Mouse (Mus musculus) embryonic stem cell, embryonic (primary cell): ENCODE measurements around the gene Sh3bp5l.
"Not testable (repeated sequence)": the region's sequence is repeated elsewhere in the genome, so short reads cannot be mapped to it uniquely, and the experiment has no call there.

ENCODE experiments used
- CTCF ChIA-PET, 4 experiments: fragments of 300-600 bp in 2 of 4; fragments of 350-600 bp in 2 of 4; sonication (Branson Sonifier 250); formaldehyde crosslinking; loops; one replicate each; lab custom pipeline; 2022; ENCODE audit warnings: inconsistent platforms in 2 of 4; lab: Charles Lee
- POLR2A ChIA-PET, 4 experiments: fragments of 300-600 bp in 2 of 4; fragments of 350-600 bp in 2 of 4; sonication (Branson Sonifier 250); formaldehyde crosslinking; loops; one replicate each; lab custom pipeline; 2022; ENCODE audit warnings: antibody characterized with exemption in 4 of 4, inconsistent platforms in 1 of 4; lab: Charles Lee

Gene Sh3bp5l

DNA sequence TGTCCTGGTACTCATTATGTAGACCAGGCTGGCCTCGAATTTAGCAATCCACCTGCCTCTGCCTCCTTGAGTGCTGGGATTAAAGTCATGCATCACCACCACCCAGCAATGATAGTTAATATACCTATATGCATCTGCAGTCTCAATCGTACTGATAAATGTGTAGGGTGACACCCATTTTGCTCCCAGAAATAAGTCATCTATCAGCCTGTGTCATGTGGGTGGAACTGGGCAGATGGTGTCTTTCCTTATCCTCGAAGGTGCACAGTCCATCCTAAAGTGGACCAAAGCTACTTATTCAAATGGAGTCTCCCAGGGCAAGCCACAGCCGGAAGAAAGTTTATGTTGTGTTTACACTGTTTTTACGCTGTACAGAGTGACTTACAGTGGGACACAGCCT, 20.7 kb downstream of the Sh3bp5l start:
- CTCF ChIA-PET, result no interaction called here
- POLR2A ChIA-PET, result interaction anchor here in 1 of 4 experiments (0.7 to 1.1 kb wide), 4 partner anchors 16 to 216 kb away, joined by 3 to 4 read pairs (median 3); partner anchors contain the start of genes Sh3bp5l and Zfp672

DNA sequence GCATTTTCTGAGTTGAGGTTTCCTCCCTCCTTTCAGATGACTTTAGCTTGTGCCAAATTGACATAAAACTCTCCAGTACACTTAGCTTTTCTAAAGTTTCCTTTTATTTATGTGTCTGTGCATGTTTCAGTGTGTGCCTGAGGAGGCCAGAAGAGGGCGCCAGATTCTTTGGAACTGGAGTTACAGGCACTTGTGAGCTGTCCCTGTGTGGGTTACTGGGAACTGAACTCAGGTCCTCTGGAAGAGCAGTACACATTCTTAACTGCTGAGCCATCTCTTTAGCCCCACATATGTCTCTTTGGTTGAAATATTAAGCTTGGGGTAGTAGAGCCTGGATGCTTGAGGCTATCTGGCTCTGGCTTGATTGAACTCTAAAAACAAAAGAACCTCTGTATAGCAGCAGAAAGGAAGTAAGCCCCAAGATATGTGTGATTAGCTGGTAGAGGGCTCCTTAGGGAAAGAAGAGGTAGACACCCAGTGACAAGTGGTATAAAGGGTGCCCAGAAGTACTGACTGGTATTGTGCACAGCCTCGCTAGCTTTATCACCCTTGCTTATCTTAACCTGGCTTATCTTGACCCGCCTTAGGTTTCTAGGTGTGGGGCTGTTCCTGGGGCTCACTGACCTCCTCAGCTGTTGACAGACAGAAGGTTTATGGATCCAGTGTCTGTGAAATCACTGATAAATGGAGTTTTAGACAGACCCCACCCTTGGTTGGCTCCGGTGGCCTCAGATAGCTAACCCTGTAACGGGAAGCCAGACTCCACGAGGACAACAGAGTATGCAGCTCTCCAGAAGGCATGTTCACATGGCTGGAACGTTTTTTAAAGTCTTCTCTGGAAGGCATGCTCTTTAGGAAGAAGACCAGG, 22.4 kb downstream of the Sh3bp5l start:
- ChIA-PET CTCF (interaction anchor here (0.5 to 2.2 kb wide), 58 partner anchors 9 to 739 kb away, joined by 3 to 14 read pairs (median 3); partner anchors contain the start of gene Trim58 (in 3 of the 4)), POLR2A (interaction anchor here in 3 of 4 experiments (0.5 to 1.1 kb wide), 6 partner anchors 11 to 650 kb away, joined by 3 to 6 read pairs (median 4); partner anchors contain the start of genes Sh3bp5l (in 1 of the 3) and Zfp672 (in 1 of the 3))

DNA sequence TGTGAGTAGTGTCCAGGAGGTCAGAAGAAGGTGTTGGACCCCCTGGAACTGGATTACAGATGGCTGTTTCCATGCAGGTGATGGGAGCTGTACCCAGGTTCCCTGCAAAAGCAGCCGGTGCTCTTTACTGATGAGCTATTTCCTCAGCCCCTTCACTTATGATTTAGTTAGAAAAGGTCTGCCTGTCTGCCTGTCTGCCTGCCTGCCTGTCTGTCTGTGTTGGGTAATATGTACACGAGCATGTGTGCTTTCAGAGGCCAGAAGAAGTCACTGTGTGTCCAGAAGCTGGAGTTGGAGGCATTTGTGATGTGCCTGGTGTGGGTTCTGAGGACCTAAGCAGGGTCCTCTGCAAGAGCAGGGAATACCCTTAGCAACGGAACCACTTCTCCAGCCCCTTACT, 23.2 kb downstream of the Sh3bp5l start:
- CTCF ChIA-PET, result interaction anchor here (0.6 to 2.2 kb wide), 17 partner anchors 12 to 738 kb away, joined by 3 to 14 read pairs (median 3); no protein-coding TSS in a partner anchor
- POLR2A ChIA-PET, result no interaction called here

DNA sequence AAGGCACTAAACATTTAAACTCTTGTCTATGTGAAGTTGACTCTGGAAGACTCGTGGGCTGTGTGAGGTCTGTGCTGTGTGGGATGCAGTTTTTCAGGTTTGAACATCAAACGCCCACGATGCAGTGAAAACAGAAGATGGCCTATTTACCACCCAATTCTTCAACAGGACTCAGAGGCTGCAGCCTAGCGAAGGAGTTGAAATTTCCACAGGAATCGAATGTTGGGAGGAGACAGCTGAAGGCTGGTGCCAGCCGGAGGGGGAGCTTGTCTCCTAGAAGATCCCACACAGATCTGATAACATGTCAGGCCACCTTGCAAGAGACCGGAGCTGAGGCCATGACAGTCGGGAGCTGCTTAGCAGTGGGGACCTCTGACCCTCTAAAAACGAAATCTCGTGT, 24.0 kb downstream of the Sh3bp5l start:
- ChIA-PET POLR2A (interaction anchor here in 2 of 4 experiments (0.6 to 0.8 kb wide), 2 partner anchors 25 to 290 kb away, joined by 4 read pairs; no protein-coding TSS in a partner anchor), CTCF (interaction anchor here in 2 of 4 experiments (0.7 to 1.0 kb wide), 2 partner anchors 116 kb away, joined by 3 to 6 read pairs; no protein-coding TSS in a partner anchor)

DNA sequence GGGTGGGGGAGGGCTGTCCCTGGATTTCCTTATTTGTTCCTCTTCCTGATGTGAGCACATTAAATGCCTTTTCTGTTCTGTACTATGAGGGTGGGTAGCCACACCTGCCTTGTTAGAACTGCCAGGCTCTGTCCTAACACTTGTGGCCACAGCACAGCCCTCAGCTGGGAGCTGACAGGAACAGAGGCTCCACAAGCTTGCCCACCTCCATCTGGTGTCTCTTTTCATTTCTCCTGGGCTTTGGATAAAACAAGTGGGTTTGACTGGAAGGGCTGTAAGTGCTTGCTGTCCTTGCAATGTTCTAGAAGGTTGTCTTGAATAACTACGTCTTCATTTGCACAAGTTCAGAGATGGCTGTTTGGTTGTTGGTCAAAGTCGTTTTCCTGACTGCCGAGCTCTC, 24.4 kb downstream of the Sh3bp5l start:
- ChIA-PET CTCF (interaction anchor here in 2 of 4 experiments (0.7 to 1.0 kb wide), 2 partner anchors 116 kb away, joined by 3 to 6 read pairs; no protein-coding TSS in a partner anchor), POLR2A (interaction anchor here in 1 of 4 experiments (0.8 kb wide), 1 partner anchor 290 kb away, joined by 4 read pairs; no protein-coding TSS in a partner anchor)

DNA sequence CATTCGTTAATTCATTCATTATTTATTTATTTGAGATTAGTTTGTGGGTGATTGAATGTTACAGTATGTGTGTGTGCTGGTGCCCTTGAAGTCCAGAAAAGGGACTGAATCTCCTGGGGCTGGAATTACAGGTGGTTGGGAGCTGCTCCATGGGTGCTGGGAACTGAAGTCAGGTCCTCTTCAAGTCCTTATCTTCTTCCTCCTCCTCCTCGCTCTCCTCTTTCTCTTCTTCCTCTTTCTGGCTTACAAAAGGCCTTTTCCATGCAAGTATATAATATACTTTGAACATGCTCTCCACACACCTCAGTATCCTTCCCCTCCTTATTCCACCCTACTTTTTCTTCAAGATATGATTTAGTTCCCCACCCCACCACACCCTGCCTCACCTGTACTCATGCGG, 26.5 kb downstream of the Sh3bp5l start:
- CTCF ChIA-PET, result interaction anchor here in 1 of 4 experiments (0.6 kb wide), 1 partner anchor 1755 kb away, joined by 3 read pairs; no protein-coding TSS in a partner anchor
- POLR2A ChIA-PET, result interaction anchor here in 1 of 4 experiments (1.6 kb wide), 1 partner anchor 118 kb away, joined by 3 read pairs; no protein-coding TSS in a partner anchor

DNA sequence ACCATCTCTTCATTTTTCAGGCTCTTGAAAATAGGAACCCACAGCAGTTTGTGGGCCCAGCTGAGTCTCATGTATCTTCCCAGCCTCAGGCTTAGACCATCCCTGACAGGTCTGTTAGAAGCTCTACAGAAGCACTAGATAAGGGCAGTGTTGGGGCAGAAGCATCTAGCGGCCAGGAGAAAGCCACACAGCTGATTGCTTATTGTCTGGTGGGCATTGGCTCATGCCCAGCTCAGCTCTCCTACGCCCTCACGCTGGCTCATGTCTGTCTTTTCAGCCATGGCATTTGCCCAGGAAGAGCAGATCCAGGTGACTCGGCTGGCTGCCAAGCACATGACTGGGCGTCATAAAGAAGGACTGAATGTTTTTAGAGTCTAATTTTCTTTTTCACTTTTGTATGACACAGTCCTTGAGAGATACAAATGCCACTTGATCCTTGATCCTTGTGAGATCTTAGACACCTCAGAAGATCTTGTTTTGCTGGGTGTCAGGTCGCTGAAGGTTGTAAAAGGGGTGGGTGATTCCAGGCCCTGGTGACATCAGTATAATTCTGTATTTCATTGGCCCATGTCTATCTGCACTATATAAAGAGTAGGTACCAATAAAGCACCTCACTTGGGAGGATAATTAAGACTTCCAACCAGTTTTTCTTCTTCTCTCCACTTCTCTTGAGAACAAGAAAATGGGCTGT, 27.5 kb downstream of the Sh3bp5l start:
- POLR2A ChIA-PET, result interaction anchor here in 1 of 4 experiments (0.6 to 1.2 kb wide), 4 partner anchors 10 to 48 kb away, joined by 3 read pairs; partner anchors contain the start of genes Sh3bp5l and Zfp672
- CTCF ChIA-PET, result interaction anchor here in 2 of 4 experiments (0.6 kb wide), 2 partner anchors 15 to 1754 kb away, joined by 3 read pairs; no protein-coding TSS in a partner anchor

DNA sequence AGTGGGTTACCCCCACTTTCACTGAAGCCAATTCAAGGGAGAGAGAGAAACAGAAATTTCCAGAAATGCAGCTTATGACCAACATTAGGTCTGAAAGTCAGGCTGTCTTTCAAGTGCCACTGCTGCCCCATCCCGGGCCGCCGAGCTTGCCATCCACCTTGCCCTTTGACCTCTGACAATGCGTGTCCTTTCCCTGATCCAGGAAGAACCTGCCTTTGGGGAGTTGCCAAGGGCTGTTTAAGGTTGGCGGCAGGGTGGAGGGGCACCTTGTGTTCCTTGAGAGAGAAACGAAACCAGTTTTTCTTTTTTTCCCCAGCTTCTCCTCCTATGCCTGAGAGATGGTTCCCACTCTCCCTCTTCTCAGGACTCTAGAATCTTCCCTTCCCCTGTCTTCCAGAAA, 32.0 kb downstream of the Sh3bp5l start:
- CTCF ChIA-PET, result interaction anchor here in 2 of 4 experiments (0.5 to 1.1 kb wide), 3 partner anchors 9 to 161 kb away, joined by 3 read pairs; no protein-coding TSS in a partner anchor
- POLR2A ChIA-PET, result not testable (repeated sequence)

DNA sequence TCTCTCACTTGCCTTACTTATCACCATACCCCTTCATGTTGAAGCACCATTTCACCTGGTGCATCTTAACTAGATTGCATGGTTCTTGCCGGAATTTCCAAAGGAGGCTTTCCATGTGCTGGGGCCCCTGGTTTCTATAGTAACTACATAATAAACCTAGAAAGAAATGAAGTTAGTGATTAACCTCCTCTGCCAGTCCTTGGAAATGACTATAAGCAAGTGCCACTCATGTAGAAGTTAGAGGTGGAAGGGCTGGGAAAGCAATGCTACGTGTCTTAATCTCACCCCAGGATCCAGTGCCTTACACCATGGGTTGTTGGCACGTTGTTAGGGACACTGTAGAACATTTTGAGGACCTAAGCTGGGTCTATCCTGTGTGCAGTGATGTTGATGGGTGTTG, 33.9 kb downstream of the Sh3bp5l start:
- CTCF ChIA-PET, result interaction anchor here in 1 of 4 experiments (1.0 kb wide), 1 partner anchor 12 kb away, joined by 3 read pairs; no protein-coding TSS in a partner anchor
- POLR2A ChIA-PET, result no interaction called here

DNA sequence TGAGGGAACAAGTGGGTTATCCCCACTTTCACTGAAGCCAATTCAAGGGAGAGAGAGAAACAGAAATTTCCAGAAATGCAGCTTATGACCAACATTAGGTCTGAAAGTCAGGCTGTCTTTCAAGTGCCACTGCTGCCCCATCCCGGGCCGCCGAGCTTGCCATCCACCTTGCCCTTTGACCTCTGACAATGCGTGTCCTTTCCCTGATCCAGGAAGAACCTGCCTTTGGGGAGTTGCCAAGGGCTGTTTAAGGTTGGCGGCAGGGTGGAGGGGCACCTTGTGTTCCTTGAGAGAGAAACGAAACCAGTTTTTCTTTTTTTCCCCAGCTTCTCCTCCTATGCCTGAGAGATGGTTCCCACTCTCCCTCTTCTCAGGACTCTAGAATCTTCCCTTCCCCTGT, 35.7 kb downstream of the Sh3bp5l start:
- POLR2A ChIA-PET, CTCF ChIA-PET: not testable (repeated sequence)

DNA sequence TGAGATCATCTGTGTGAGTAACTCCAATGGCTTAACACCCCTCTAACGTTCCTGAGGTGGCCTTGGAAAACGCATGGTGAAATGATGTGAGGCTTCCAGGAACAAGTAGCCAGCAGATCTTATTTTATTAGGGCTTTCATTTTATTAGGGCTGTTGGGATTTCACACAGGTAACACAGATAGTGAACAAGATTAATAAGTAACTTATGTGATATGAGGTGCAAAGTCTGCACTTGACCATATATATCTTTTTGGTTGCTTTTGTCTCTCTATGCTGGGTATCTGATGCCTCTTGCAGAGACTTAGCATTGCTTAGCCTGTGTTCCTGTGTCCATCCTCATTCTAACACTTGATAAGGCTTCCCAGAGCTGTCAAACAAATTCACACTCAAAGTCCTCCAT, 46.7 kb downstream of the Sh3bp5l start:
- POLR2A ChIA-PET, result interaction anchor here in 1 of 4 experiments (0.6 kb wide), 1 partner anchor 364 kb away, joined by 3 read pairs; no protein-coding TSS in a partner anchor
- CTCF ChIA-PET, result no interaction called here

DNA sequence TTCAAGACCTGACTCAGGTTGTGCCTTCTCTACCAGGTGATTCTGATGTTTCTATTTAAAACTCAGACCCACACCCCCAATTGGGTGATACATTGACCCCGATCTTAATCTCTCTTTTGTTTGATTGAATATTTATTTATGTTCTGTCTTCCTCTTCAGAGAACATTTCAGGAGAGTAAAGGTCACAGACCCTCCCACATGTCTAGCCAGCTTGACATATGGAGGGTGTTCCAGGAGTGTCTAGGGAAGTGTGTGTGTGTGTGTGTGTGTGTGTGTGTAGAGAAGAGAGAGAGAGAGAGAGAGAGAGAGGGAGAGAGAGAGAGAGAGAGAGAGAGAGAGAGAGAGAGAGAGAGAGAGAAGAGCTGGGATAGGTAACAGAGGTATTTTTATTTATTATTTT, 47.2 kb downstream of the Sh3bp5l start:
- POLR2A ChIA-PET, result interaction anchor here in 1 of 4 experiments (0.6 kb wide), 1 partner anchor 364 kb away, joined by 3 read pairs; no protein-coding TSS in a partner anchor

DNA sequence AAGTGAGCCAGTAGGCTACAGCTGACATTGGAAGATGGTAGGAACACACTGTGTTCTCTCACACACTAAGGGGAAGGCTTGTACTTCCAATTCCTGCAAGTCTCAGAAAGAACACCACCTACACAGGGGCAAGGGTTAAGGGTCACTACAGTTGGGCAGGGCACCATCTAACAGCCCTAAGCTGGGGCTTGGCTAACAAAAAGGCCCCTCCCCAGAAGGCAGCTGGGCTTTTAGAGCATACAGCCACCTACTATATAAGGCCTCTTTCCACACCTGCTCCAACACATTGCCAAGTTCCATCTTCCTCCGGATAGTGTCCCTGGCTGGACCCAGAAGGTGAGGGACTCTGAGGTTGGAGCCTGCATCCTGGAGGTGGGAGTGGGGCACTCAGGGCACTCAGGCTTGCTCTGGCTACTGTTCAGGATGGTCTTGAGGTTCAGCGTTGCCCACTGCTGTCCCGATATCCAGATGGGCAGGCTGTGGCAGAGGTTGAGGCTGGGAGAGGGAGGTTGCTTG, 48.3 kb downstream of the Sh3bp5l start, which contains the start of gene Lypd8:
Gene Lypd8, plus strand, starts transcription at position 281 of the 516 bp plus-strand sequence.
- ChIA-PET POLR2A (interaction anchor here in 1 of 4 experiments (0.6 kb wide), 1 partner anchor 1105 kb away, joined by 5 read pairs; no protein-coding TSS in a partner anchor), CTCF (no interaction called here)

More for the DNA sequence above, 47.2 kb downstream of the Sh3bp5l start:
- CTCF ChIA-PET, result interaction anchor here in 2 of 4 experiments (0.6 kb wide), 3 partner anchors 108 to 438 kb away, joined by 3 to 5 read pairs (median 4); no protein-coding TSS in a partner anchor

DNA sequence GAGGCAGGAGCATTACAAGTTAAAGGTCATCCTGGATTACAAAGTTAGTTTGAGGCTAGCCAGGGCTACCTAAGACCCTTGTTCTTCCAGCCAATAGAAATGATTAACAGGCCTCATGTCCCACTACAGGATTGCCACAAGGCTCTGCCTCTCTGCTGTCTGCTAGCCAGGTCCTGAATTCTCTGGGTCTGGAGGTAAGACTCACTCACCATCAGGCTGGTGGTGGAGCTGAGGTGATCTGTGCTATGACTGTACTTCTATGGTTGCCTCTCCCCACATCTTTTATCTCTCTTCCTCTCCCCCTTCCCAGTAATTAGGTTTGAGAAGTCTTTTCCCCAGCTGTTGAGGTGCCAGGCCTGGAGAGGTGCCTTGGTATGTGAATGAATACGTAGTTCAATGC, 49.0 kb downstream of the Sh3bp5l start:
- ChIA-PET POLR2A (no interaction called here), CTCF (interaction anchor here in 1 of 4 experiments (1.6 kb wide), 1 partner anchor 27 kb away, joined by 4 read pairs; no protein-coding TSS in a partner anchor)

DNA sequence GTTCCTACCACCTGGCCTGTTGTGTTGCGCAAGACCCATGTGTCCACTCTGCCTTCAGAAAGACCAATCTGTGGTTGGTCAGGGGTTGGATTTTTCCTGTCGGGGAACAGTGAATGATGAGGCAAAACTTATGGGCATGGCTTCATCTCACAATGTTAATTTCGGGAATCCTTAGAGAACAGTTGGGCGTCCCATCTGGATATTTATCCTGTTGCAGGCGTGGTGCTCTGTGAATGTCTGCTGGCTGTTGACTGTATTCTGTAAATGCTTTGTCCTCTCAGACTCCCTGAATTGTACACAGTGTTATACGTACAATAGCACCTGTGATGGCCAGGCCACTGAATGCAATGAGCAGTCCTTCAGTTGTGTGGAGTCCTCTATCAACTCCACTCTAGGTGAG, 51.9 kb downstream of the Sh3bp5l start:
- ChIA-PET POLR2A (no interaction called here), CTCF (no interaction called here)
